Mouse (Mus musculus) ES-E14 (cell line): Measurements from ENCODE around the gene Amot. TPM values are rescaled to one million over a fixed set of nuclear protein-coding genes. Genes with fewer than 3 reads are reported as not detected.
A peak's percentile ranks its signal among the peaks of the same experiment; 100 is the strongest.

Source experiments
- DNase-seq: peaks from one replicate; pipeline ENCODE4 v3.0.0-alpha.2; 2013; ENCODE audit warnings: low read depth, low spot score
- H3K27ac ChIP-seq: 2 replicates; pipeline ENCODE4 v1.5.1; 2012; ENCODE audit warnings: low read depth, mild to moderate bottlenecking, low read length, moderate library complexity, mixed read lengths; ENCODE audit not compliant: poor library complexity, insufficient read depth, severe bottlenecking
- H3K36me3 ChIP-seq: 2 replicates; pipeline ENCODE4 v1.6.1; 2012; ENCODE audit warnings: mild to moderate bottlenecking, low read length, moderate library complexity, mixed read lengths; ENCODE audit not compliant: control insufficient read depth, poor library complexity, insufficient read depth, severe bottlenecking
- H3K4me1 ChIP-seq, 2 experiments: fragments of 150-350 bp in 1 of 2; sonication (generic) in 1 of 2; 2 replicates each; pipeline ENCODE4 v1.6.1; 2012; ENCODE audit warnings: low read length in 2 of 2, mild to moderate bottlenecking in 1 of 2, mixed read lengths in 1 of 2; ENCODE audit not compliant: control insufficient read depth in 2 of 2, insufficient read depth in 2 of 2, poor library complexity in 1 of 2
- H3K4me3 ChIP-seq, 2 experiments: fragments of 150-350 bp in 1 of 2; sonication (generic) in 1 of 2; 2 replicates each; pipeline ENCODE4 v1.5.1; 2012; ENCODE audit warnings: low read length in 2 of 2, low read depth in 1 of 2, mild to moderate bottlenecking in 1 of 2, mixed read lengths in 1 of 2; ENCODE audit not compliant: insufficient read depth in 1 of 2, poor library complexity in 1 of 2, severe bottlenecking in 1 of 2
- H3K9ac ChIP-seq: 2 replicates; pipeline ENCODE4 v1.6.1; 2012; ENCODE audit warnings: low read depth, mild to moderate bottlenecking, low read length, mixed read lengths; ENCODE audit not compliant: poor library complexity, insufficient read depth, severe bottlenecking
- H3K9me3 ChIP-seq: fragments of 150-350 bp; sonication (generic); 2 replicates; pipeline ENCODE4 v1.6.1; 2012; ENCODE audit warnings: low read depth, mild to moderate bottlenecking, low read length; ENCODE audit not compliant: control insufficient read depth, insufficient read depth
- CHD2 ChIP-seq: IDR thresholded peaks from 2 replicates; pipeline ENCODE4 v1.6.1; 2014; ENCODE audit warnings: mild to moderate bottlenecking, low read depth, low read length, inconsistent platforms
- HCFC1 ChIP-seq: IDR thresholded peaks from 2 replicates; pipeline ENCODE4 v1.6.1; 2012; ENCODE audit warnings: low read length, inconsistent platforms, borderline replicate concordance; ENCODE audit not compliant: insufficient read depth
- MAFK ChIP-seq: IDR thresholded peaks from 2 replicates; pipeline ENCODE4 v1.6.1; 2014; ENCODE audit warnings: mild to moderate bottlenecking, low read depth, low read length, inconsistent platforms; ENCODE audit not compliant: insufficient read depth
- ZC3H11A ChIP-seq: IDR thresholded peaks from 2 replicates; pipeline ENCODE4 v1.6.1; 2012; ENCODE audit warnings: low read depth, mild to moderate bottlenecking, inconsistent platforms, low read length, borderline replicate concordance
- ZNF384 ChIP-seq: IDR thresholded peaks from 2 replicates; pipeline ENCODE4 v1.6.1; 2012; ENCODE audit warnings: low read depth, low read length, inconsistent platforms
- in situ Hi-C, 2 experiments: fragments of 600-800 bp; cut with MboI; formaldehyde crosslinking; loops; one replicate each; pipeline ENCODE4 v1.15.1; 2025; ENCODE audit warnings: low sequenced_read_pairs in 2 of 2, inconsistent platforms in 1 of 2; ENCODE audit not compliant: unreplicated experiment in 2 of 2
- total RNA-seq: library from RNA; depleted of rRNA; stranded (reverse); fragments of 300-350 nt; gene quantifications from 2 replicates; pipeline ENCODE4 v1.2.3, GENCODE M21; 2012

Amot gene
- total RNA-seq, 1 experiment = 15.4 TPM

GRCm38 (mm10) chrX:145505457-145506201 lies 648 bp upstream of the Amot start:
- in situ Hi-C loops = no loop called here
- peak overlapping the region; percentile 68 to 80 for H3K4me3 ChIP-seq
- H3K9ac ChIP-seq = no peak overlapping the region
- no peaks in the 10 kb centered on the region for H3K9me3 ChIP-seq
- H3K27ac ChIP-seq = no peak overlapping the region
- DNase-seq = no peak
- H3K36me3 ChIP-seq = no peaks in the 10 kb centered on the region
- no peaks in the 10 kb centered on the region for H3K4me1 ChIP-seq
- TF ChIP-seq CHD2 = peak; percentile 62
- no peak for TF ChIP-seq ZC3H11A

GRCm38 (mm10) chrX:145501666-145502355 lies 3.2 kb downstream of the Amot start:
- H3K4me3 ChIP-seq = no peak overlapping the region
- in situ Hi-C loops = no loop called here
- no peak overlapping the region for H3K9ac ChIP-seq
- no peak overlapping the region for H3K27ac ChIP-seq
- TF ChIP-seq MAFK (no peak), ZNF384 (no peak), HCFC1 (no peak), CHD2 (no peak), ZC3H11A (no peak)
- no peaks in the 10 kb centered on the region for H3K36me3 ChIP-seq
- no peaks in the 10 kb centered on the region for H3K9me3 ChIP-seq
- H3K4me1 ChIP-seq = no peaks in the 10 kb centered on the region
- no peak for DNase-seq

- no peak for DNase-seq
- no peak overlapping the region for H3K4me3 ChIP-seq
- no peaks in the 10 kb centered on the region for H3K9me3 ChIP-seq
- H3K4me1 ChIP-seq = no peaks in the 10 kb centered on the region
- no peaks in the 10 kb centered on the region for H3K36me3 ChIP-seq
- no peak overlapping the region for H3K9ac ChIP-seq
- in situ Hi-C loops = no loop called here
- H3K27ac ChIP-seq = no peak overlapping the region
- TF ChIP-seq MAFK (no peak), CHD2 (no peak), ZNF384 (no peak)
Observed at GRCm38 (mm10) chrX:145499101-145499500, 5.9 kb downstream of the Amot start.

GRCm38 (mm10) chrX:145498691-145499090 lies 6.3 kb downstream of the Amot start:
- TF ChIP-seq ZC3H11A (no peak), CHD2 (no peak), HCFC1 (no peak), MAFK (no peak), ZNF384 (no peak)
- no peak overlapping the region for H3K4me3 ChIP-seq
- no peaks in the 10 kb centered on the region for H3K9me3 ChIP-seq
- H3K4me1 ChIP-seq = no peaks in the 10 kb centered on the region
- H3K9ac ChIP-seq = no peak overlapping the region
- H3K36me3 ChIP-seq = no peaks in the 10 kb centered on the region
- in situ Hi-C loops = no loop called here
- no peak for DNase-seq
- no peak overlapping the region for H3K27ac ChIP-seq
